Mouse (Mus musculus) brain, adult 10 weeks (tissue): Measurements from ENCODE around the gene Vta1. TPM values are rescaled to one million over a fixed set of nuclear protein-coding genes. Genes with fewer than 3 reads are reported as not detected.

Experiments used
- polyA plus RNA-seq: library from polyadenylated mRNA; stranded (reverse); fragments of 350-450 nt; fragmentation: Illumina TruSeq; extraction: RNeasy Lipid Tissue Mini Kit (QIAGEN cat#74804); gene quantifications from one replicate; pipeline ENCODE4 v1.2.3, GENCODE M21; 2015; ENCODE audit warnings: low read depth, low replicate concordance

The Vta1 gene
- polyA plus RNA-seq = 103 TPM

GRCm38 (mm10) chr10:14705072-14706066, at the start of gene Vta1, which contains the start of gene Nmbr:
Gene Vta1 (minus strand): TSS chr10:14705560.
Gene Nmbr (plus strand): TSS chr10:14705591.

GRCm38 (mm10) chr10:14718114-14718513, 12.8 kb upstream of the Vta1 start, which contains the start of gene Gje1:
Gene Gje1 (minus strand): TSS chr10:14718214.

Other genes with a start within 250 kb of the Vta1 start
- gene Adgrg6, start 159.9 kb downstream of the Vta1 start, polyA plus RNA-seq = 1.8 TPM
- gene Nmbr, start within 50 bp of the Vta1 start, polyA plus RNA-seq = 3.4 TPM
- gene Gje1, start 12.7 kb upstream of the Vta1 start, polyA plus RNA-seq = not detected